Mouse (Mus musculus) adrenal gland, postnatal 4 days (tissue): ENCODE results near the gene Cd59b. TPM values are rescaled to one million over a fixed set of nuclear protein-coding genes. Genes with fewer than 3 reads are reported as not detected.
"Not testable (repeated sequence)": the region's sequence is repeated elsewhere in the genome, so short reads cannot be mapped to it uniquely, and the experiment has no call there.

Experiments
- DNase-seq, 2 experiments: peaks; one replicate each; pipeline ENCODE4 v3.0.0; 2021 to 2022; ENCODE audit warnings: low spot score in 2 of 2, mixed read lengths in 2 of 2
- total RNA-seq, 2 experiments: library from RNA; stranded (reverse); gene quantifications; 2 replicates each; pipeline ENCODE4 v1.2.3; 2021

Gene Cd59b
- total RNA-seq, 2 experiments from 2014 or later: 1.9 to 3.1 TPM

GRCm38 (mm10) chr2:104114898-104115297 is 45.2 kb downstream of the Cd59b start:
- no peak for DNase-seq

- not testable (repeated sequence) for DNase-seq
Measured at GRCm38 (mm10) chr2:104117173-104117572, 47.5 kb downstream of the Cd59b start.

- no peak for DNase-seq
Measured at GRCm38 (mm10) chr2:104119097-104119496, 49.4 kb downstream of the Cd59b start.

GRCm38 (mm10) chr2:104120312-104120711 is 50.7 kb downstream of the Cd59b start:
- DNase-seq: no peak

- DNase-seq: no peak
Measured at GRCm38 (mm10) chr2:104121681-104122504, 52.2 kb downstream of the Cd59b start.

- DNase-seq: peak; percentile 81 to 84
Measured at GRCm38 (mm10) chr2:104122505-104123378, 53.1 kb downstream of the Cd59b start, which contains the start of gene A930018P22Rik. Gene A930018P22Rik, plus strand, starts transcription at chr2:104122769.

GRCm38 (mm10) chr2:104123540-104123939 is 53.9 kb downstream of the Cd59b start:
- DNase-seq: no peak

- DNase-seq: no peak
Measured at GRCm38 (mm10) chr2:104124071-104124470, 54.4 kb downstream of the Cd59b start.

GRCm38 (mm10) chr2:104128803-104129531 is 59.3 kb downstream of the Cd59b start:
- peak in 1 of 2 experiments; percentile 25 for DNase-seq

- DNase-seq: no peak
Measured at GRCm38 (mm10) chr2:104130165-104130564, 60.5 kb downstream of the Cd59b start.

GRCm38 (mm10) chr2:104130969-104131368 is 61.3 kb downstream of the Cd59b start:
- peak; percentile 24 to 44 for DNase-seq

- no peak for DNase-seq
Measured at GRCm38 (mm10) chr2:104132266-104132859, 62.7 kb downstream of the Cd59b start.

- DNase-seq: no peak
Measured at GRCm38 (mm10) chr2:104133042-104133810, 63.6 kb downstream of the Cd59b start.

GRCm38 (mm10) chr2:104134150-104135056 is 64.8 kb downstream of the Cd59b start:
- DNase-seq: peak in 1 of 2 experiments; percentile 32

GRCm38 (mm10) chr2:104135920-104136319 is 66.3 kb downstream of the Cd59b start:
- no peak for DNase-seq
